Mouse (Mus musculus) erythroblast, embryonic 14.5 days (primary cell): ENCODE measurements around the gene Hes6. TPM values are rescaled to one million over a fixed set of nuclear protein-coding genes. Genes with fewer than 3 reads are reported as not detected.

Source experiments
- H3K27me3 ChIP-seq: 2 replicates; pipeline ENCODE4 v1.6.1; 2012; ENCODE audit warnings: inconsistent platforms; ENCODE audit not compliant: control insufficient read depth
- H3K36me3 ChIP-seq: 2 replicates; pipeline ENCODE4 v1.6.1; 2012; ENCODE audit warnings: mild to moderate bottlenecking, inconsistent platforms; ENCODE audit not compliant: control insufficient read depth
- H3K4me1 ChIP-seq: 2 replicates; pipeline ENCODE4 v1.6.1; 2012; ENCODE audit warnings: inconsistent platforms; ENCODE audit not compliant: control insufficient read depth
- H3K4me3 ChIP-seq: replicated peaks from 2 replicates; pipeline ENCODE3; 2012; ENCODE audit warnings: moderate library complexity, mild to moderate bottlenecking, inconsistent platforms
- H3K9me3 ChIP-seq: 2 replicates; pipeline ENCODE4 v1.6.1; 2012; ENCODE audit warnings: low read length, inconsistent platforms, mixed read lengths; ENCODE audit not compliant: control insufficient read depth
- GATA1 ChIP-seq: IDR thresholded peaks from 2 replicates; pipeline ENCODE4 v1.6.1; 2012; ENCODE audit warnings: low read length, inconsistent platforms, mixed read lengths
- TAL1 ChIP-seq: IDR thresholded peaks from 3 replicates; pipeline ENCODE4 v1.6.1; 2012; ENCODE audit warnings: low read length, inconsistent platforms, mixed read lengths
- polyA plus RNA-seq: library from polyadenylated mRNA; stranded (reverse); fragments of >175 nt; gene quantifications from 2 replicates; pipeline ENCODE4 v1.2.3, GENCODE M21; 2012

Gene Hes6
- polyA plus RNA-seq, 1 experiment: 0.80 TPM

- no peak overlapping the region for H3K4me3 ChIP-seq
- TF ChIP-seq GATA1: no peak
- no peak for TF ChIP-seq TAL1
- H3K9me3 ChIP-seq: no peaks in the 10 kb centered on the region
- no peaks in the 10 kb centered on the region; the same call in 1 of the 2 replicates for H3K36me3 ChIP-seq
- H3K27me3 ChIP-seq: peaks cover 6% of the 10 kb centered on the region
- peaks cover 55% of the 10 kb centered on the region for H3K4me1 ChIP-seq
Measured at GRCm38 (mm10) chr1:91455661-91456161, 41.9 kb upstream of the Hes6 start.

GRCm38 (mm10) chr1:91454927-91455326 is 41.1 kb upstream of the Hes6 start:
- no peaks in the 10 kb centered on the region for H3K9me3 ChIP-seq
- no peak for TF ChIP-seq TAL1
- TF ChIP-seq GATA1: no peak
- H3K27me3 ChIP-seq: no peaks in the 10 kb centered on the region; the same call in 1 of the 2 replicates
- H3K4me3 ChIP-seq: no peak overlapping the region
- H3K36me3 ChIP-seq: peaks cover 5% of the 10 kb centered on the region; the same call in 1 of the 2 replicates
- H3K4me1 ChIP-seq: peaks cover 50% of the 10 kb centered on the region

GRCm38 (mm10) chr1:91454366-91454765 is 40.5 kb upstream of the Hes6 start:
- no peak for TF ChIP-seq GATA1
- TF ChIP-seq TAL1: no peak
- no peaks in the 10 kb centered on the region for H3K9me3 ChIP-seq
- no peaks in the 10 kb centered on the region; the same call in 1 of the 2 replicates for H3K27me3 ChIP-seq
- H3K4me3 ChIP-seq: no peak overlapping the region
- H3K36me3 ChIP-seq: peaks cover 11% of the 10 kb centered on the region
- H3K4me1 ChIP-seq: peaks cover 49% of the 10 kb centered on the region

- H3K4me3 ChIP-seq: no peak overlapping the region
- no peaks in the 10 kb centered on the region; the same call in 1 of the 2 replicates for H3K27me3 ChIP-seq
- no peaks in the 10 kb centered on the region for H3K9me3 ChIP-seq
- TF ChIP-seq GATA1 (no peak), TAL1 (no peak)
- H3K4me1 ChIP-seq: peaks cover 46% of the 10 kb centered on the region
- H3K36me3 ChIP-seq: peaks cover 15% of the 10 kb centered on the region
Measured at GRCm38 (mm10) chr1:91453932-91454331, 40.1 kb upstream of the Hes6 start.

- TF ChIP-seq TAL1 (no peak), GATA1 (no peak)
- Histone ChIP-seq H3K36me3 (peaks cover 36% of the 10 kb centered on the region), H3K4me3 (no peak overlapping the region), H3K9me3 (peaks cover 11% of the 10 kb centered on the region), H3K27me3 (no peaks in the 10 kb centered on the region), H3K4me1 (peaks cover 34% of the 10 kb centered on the region)
Measured at GRCm38 (mm10) chr1:91451547-91452084, 37.8 kb upstream of the Hes6 start.

GRCm38 (mm10) chr1:91450851-91451250 is 37.0 kb upstream of the Hes6 start:
- Histone ChIP-seq H3K4me3 (no peak overlapping the region), H3K27me3 (no peaks in the 10 kb centered on the region), H3K9me3 (peaks cover 11% of the 10 kb centered on the region), H3K4me1 (peaks cover 33% of the 10 kb centered on the region), H3K36me3 (peaks cover 40% of the 10 kb centered on the region)
- TF ChIP-seq GATA1 (no peak), TAL1 (no peak)

- TF ChIP-seq GATA1 (no peak), TAL1 (no peak)
- Histone ChIP-seq H3K27me3 (no peaks in the 10 kb centered on the region), H3K9me3 (peaks cover 11% of the 10 kb centered on the region), H3K4me1 (peaks cover 14% of the 10 kb centered on the region), H3K36me3 (peaks cover 49% of the 10 kb centered on the region), H3K4me3 (no peak overlapping the region)
Measured at GRCm38 (mm10) chr1:91448688-91449087, 34.9 kb upstream of the Hes6 start.

- Histone ChIP-seq H3K27me3 (no peaks in the 10 kb centered on the region), H3K9me3 (peaks cover 11% of the 10 kb centered on the region), H3K4me3 (no peak overlapping the region), H3K36me3 (peaks cover 63% of the 10 kb centered on the region), H3K4me1 (peaks cover 7% of the 10 kb centered on the region; the same call in 1 of the 2 replicates)
- TF ChIP-seq GATA1 (no peak), TAL1 (no peak)
Measured at GRCm38 (mm10) chr1:91446511-91446910, 32.7 kb upstream of the Hes6 start.

- Histone ChIP-seq H3K27me3 (no peaks in the 10 kb centered on the region), H3K9me3 (peaks cover 11% of the 10 kb centered on the region), H3K36me3 (peaks cover 63% of the 10 kb centered on the region), H3K4me3 (no peak overlapping the region), H3K4me1 (peaks cover 7% of the 10 kb centered on the region; the same call in 1 of the 2 replicates)
- no peak for TF ChIP-seq TAL1
- TF ChIP-seq GATA1: no peak
Measured at GRCm38 (mm10) chr1:91446060-91446459, 32.2 kb upstream of the Hes6 start.
